Mouse (Mus musculus) neural tube, embryonic 12.5 days (tissue): ENCODE results near the gene Prrt1. TPM values are rescaled to one million over a fixed set of nuclear protein-coding genes. Genes with fewer than 3 reads are reported as not detected.
A peak's percentile ranks its signal among the peaks of the same experiment; 100 is the strongest.

Experiments used
- ATAC-seq: fragments of 200-750 bp; cut with Nextera tagmentation; 2 replicates; pipeline ENCODE4 v1.8.0; 2017; ENCODE audit warnings: low read depth, mild to moderate bottlenecking, moderate TSS enrichment, moderate library complexity; ENCODE audit not compliant: low FRiP score
- H3K27ac ChIP-seq: fragments of 300-500 bp; sonication (generic); 2 replicates; pipeline ENCODE4 v1.5.1; 2016
- H3K27me3 ChIP-seq: fragments of 300-500 bp; sonication (generic); replicated peaks from 2 replicates; pipeline ENCODE4 v1.6.1; 2016; ENCODE audit warnings: mild to moderate bottlenecking
- H3K36me3 ChIP-seq: fragments of 300-500 bp; sonication (generic); 2 replicates; pipeline ENCODE4 v1.6.1; 2016; ENCODE audit warnings: mild to moderate bottlenecking
- H3K4me1 ChIP-seq: fragments of 300-500 bp; sonication (generic); 2 replicates; pipeline ENCODE4 v1.6.1; 2016
- H3K4me2 ChIP-seq: fragments of 300-500 bp; sonication (generic); replicated peaks from 2 replicates; pipeline ENCODE4 v1.6.1; 2016; ENCODE audit warnings: mild to moderate bottlenecking
- H3K4me3 ChIP-seq: fragments of 300-500 bp; sonication (generic); 2 replicates; pipeline ENCODE4 v1.5.1; 2016
- H3K9ac ChIP-seq: fragments of 300-500 bp; sonication (generic); 2 replicates; pipeline ENCODE4 v1.6.1; 2016; ENCODE audit warnings: mild to moderate bottlenecking
- H3K9me3 ChIP-seq: fragments of 300-500 bp; sonication (generic); 2 replicates; pipeline ENCODE4 v1.6.1; 2016; ENCODE audit warnings: mild to moderate bottlenecking
- WGBS: fragments of 180-500 bp; shearing (Covaris S2); methylation state at CpG from one replicate; pipeline ENCODE4 v1.1.7; 2016; 5-methylcytosine and 5-hydroxymethylcytosine counted together
- polyA plus RNA-seq: library from polyadenylated mRNA; unstranded; fragments of >200 nt; fragmentation: Nextera tagmentation; extraction: Ambion mirVana; gene quantifications from 2 replicates; pipeline ENCODE4 v1.2.1, GENCODE M21; 2016

The Prrt1 gene
- polyA plus RNA-seq, 1 experiment from 2014 or later = 1.6 TPM

DNA sequence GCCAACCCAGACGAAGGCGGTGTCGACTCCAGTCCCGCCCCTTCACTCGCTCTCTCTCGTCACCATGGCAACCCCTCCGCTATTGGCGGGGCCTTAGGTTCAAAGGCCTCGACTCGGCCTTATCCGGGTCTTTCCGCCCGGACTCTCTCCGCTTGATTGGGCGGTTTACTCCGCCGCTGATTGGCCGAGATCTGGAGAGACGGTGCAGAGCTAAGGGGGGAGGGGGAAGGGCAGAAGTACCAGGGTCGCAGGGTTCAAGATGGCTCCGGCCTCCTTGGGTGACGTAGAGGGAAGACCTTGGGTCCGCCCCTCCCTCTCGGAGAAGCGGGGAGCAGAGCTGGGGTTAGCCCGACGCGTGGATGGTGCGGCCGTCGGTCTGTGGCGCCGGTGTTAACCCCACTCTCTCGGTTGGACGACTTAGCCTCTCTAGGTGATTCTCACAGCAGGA is 25.2 kb upstream of the Prrt1 start, which contains the start of gene Agpat1:
TSS of gene Agpat1 (plus strand) at position 202 of the 448 bp plus-strand sequence.
- Histone ChIP-seq H3K36me3 (peaks cover 36% of the 10 kb centered on the region), H3K9ac (peak within 1 kb of the TSS; percentile 68), H3K4me1 (peaks cover 50% of the 10 kb centered on the region), H3K27ac (peak within 1 kb of the TSS; percentile 86), H3K9me3 (no peaks in the 10 kb centered on the region), H3K27me3 (no peaks in the 10 kb centered on the region), H3K4me3 (peak within 1 kb of the TSS; percentile 98), H3K4me2 (peak within 1 kb of the TSS; percentile 89)
- ATAC-seq = peak; percentile 91
- under 1% methylated on average over 35 of the region's 35 CpGs for WGBS

DNA sequence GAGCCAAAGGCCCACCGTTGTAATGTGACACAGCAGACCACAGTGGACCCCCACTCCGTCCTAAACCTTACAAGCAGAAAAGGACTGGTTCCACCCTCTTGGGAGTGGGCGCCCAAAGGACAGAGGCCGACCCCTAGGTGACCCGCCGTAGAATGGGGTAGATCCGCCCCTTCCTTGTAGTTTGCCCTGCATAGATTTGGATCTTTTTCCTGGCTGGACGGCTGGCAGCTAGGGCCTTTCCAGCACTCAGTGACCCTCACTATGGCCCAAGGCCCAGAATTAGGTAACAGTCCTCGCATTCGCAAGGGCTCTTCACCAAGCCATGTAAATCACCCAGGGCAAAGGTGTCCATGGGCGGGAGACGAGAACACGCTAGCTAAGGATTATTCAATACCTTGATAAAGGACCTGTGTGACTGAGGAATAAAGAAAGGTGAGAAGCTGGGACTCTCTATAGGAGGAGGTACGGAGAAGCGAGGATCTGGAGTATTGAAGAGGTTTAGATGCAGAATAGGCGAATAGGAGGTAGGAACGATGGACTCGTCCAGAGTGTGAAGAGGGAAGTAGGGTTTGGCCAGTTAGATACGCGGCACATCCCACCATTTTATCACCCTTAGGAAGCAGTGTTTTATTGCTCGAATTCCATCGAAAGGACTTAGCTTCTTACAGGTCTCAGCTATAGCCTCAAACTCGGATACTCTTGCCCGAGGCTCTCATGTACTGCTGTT is 24.7 kb upstream of the Prrt1 start:
- WGBS = 8% methylated on average over 24 of the region's 24 CpGs
- H3K36me3 ChIP-seq = peaks cover 35% of the 10 kb centered on the region
- H3K9me3 ChIP-seq = no peaks in the 10 kb centered on the region
- H3K27ac ChIP-seq = peak overlapping the region; percentile 86
- H3K4me1 ChIP-seq = peaks cover 50% of the 10 kb centered on the region
- no peak for ATAC-seq
- no peaks in the 10 kb centered on the region for H3K27me3 ChIP-seq
- H3K4me3 ChIP-seq = peak overlapping the region; percentile 98
- peak overlapping the region; percentile 64 for H3K9ac ChIP-seq
- H3K4me2 ChIP-seq = peak overlapping the region; percentile 89

DNA sequence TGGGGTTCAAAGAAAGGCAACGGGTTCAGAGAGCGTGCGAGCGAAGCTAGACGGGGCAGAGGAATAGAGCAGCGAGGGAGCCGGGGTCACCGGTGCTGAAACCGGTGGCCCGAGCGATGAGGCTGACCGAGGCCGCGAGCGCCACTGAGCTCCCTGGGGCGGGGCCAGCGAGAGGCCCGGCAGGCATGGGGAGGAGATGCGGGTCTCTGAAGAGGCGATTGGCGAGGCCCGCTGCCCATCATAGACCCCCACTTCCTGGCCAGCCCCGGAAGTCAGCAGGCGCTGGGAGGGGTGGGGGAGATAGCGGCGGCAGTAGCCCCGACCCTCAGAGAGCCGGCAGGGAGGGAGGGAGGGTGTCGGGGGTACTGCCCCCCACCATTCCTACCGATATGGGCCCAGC is 23.7 kb upstream of the Prrt1 start:
- H3K27me3 ChIP-seq = no peaks in the 10 kb centered on the region
- H3K27ac ChIP-seq = peak overlapping the region; percentile 78
- under 1% methylated on average over 30 of the region's 30 CpGs for whole genome bisulfite sequencing
- peaks cover 50% of the 10 kb centered on the region for H3K4me1 ChIP-seq
- H3K9ac ChIP-seq = peak overlapping the region; percentile 99
- peak overlapping the region; percentile 98 for H3K4me3 ChIP-seq
- H3K36me3 ChIP-seq = peaks cover 33% of the 10 kb centered on the region
- H3K9me3 ChIP-seq = no peaks in the 10 kb centered on the region
- ATAC-seq = peak; percentile 25
- H3K4me2 ChIP-seq = peak overlapping the region; percentile 89

DNA sequence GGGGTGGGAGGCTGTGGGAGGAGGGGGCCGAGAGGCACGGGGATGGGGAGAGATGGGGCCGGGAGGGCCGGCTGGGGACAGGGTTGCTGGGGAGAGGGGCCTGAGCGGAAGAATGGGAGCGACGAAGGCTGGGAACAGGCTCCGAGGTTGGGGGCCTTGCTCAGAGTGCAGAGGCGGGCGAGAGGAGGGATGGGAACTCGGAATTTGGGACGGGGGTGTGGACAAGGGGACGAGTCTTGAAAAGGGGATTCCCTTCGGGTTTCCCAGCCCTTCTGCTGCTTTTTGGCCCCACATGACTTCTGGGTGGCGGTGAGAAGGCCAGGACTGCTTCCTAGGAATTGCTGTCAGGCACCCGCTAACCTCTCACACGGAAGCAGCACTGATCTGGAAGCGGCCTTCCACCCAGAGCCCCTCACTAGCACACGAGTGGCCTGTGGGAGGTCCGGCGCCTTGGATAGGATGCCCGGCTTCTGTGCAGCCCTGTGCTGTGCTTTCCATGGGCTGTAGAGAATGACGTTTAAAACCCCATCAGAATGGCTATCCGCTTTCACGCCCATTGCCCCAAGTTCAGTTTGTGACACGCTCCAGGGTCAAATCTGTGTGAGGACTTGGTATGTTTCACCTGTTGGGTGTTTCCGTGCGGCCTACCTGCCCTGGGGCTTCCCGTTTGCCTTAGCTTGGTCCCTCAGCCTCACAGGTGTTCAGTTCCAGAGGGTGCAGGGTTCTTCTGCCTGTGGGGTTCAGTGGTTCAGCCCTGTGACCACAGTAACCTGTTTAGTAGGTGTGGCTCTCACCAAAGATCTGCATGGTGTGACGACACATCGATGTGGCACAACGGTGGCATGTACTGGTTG is 22.9 kb upstream of the Prrt1 start:
- no peaks in the 10 kb centered on the region for H3K27me3 ChIP-seq
- peak overlapping the region; percentile 78 for H3K27ac ChIP-seq
- H3K9ac ChIP-seq = peak overlapping the region; percentile 99
- peak overlapping the region; percentile 98 for H3K4me3 ChIP-seq
- H3K36me3 ChIP-seq = peaks cover 34% of the 10 kb centered on the region
- peaks cover 50% of the 10 kb centered on the region for H3K4me1 ChIP-seq
- H3K9me3 ChIP-seq = no peaks in the 10 kb centered on the region
- WGBS = 18% methylated on average over 32 of the region's 32 CpGs
- H3K4me2 ChIP-seq = peak overlapping the region; percentile 89
- ATAC-seq = no peak

DNA sequence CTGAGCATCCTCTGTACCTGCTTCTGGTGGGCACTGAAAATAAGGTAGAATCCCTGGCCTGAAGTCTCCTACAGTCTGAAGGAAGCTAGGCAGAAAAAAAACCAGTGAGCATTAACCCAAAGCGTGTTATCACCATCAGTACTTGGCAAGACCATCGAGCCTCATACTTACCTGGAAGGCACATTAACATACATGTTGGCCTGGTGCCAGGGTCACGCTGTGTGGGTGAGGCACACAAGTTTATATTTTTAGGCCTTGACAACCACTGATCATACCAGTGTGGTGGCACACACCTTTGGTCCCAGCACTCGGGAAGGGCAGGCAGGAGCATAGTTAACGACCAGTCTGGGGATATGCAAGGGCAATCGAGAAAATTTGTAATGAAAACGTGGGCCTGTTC is 21.3 kb upstream of the Prrt1 start:
- Histone ChIP-seq H3K27ac (no peak overlapping the region), H3K4me3 (no peak overlapping the region), H3K27me3 (no peaks in the 10 kb centered on the region), H3K4me1 (peaks cover 39% of the 10 kb centered on the region), H3K9me3 (no peaks in the 10 kb centered on the region), H3K9ac (0 out of 2 replicates have a peak overlapping the region, but pooled peaks have one; percentile 13), H3K4me2 (no peak overlapping the region), H3K36me3 (peaks cover 43% of the 10 kb centered on the region)
- no peak for ATAC-seq
- 91% methylated on average over 7 of the region's 7 CpGs for WGBS

DNA sequence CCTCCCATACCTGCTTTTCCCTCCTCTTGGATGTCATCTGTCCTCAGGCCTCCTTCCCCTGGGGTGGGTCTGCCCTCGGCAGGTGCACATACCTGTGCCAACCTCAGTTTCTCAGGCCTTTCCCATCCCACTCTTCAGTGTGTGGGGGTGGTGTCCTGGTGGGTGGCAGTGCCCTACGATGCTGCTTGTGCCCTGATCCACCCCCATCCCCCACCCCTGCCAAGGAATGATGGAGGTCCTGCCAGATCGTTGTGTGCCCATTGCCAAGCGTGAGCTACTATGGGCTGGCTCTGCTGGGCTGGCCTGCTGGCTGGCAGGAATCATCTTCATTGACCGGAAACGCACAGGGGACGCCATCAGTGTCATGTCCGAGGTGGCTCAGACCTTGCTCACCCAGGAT is 18.3 kb upstream of the Prrt1 start:
- Histone ChIP-seq H3K27me3 (no peaks in the 10 kb centered on the region), H3K9ac (no peak overlapping the region), H3K36me3 (peaks cover 70% of the 10 kb centered on the region), H3K4me2 (no peak overlapping the region), H3K4me1 (peaks cover 27% of the 10 kb centered on the region), H3K27ac (no peak overlapping the region), H3K9me3 (no peaks in the 10 kb centered on the region), H3K4me3 (no peak overlapping the region)
- 94% methylated on average over 8 of the region's 8 CpGs for WGBS
- ATAC-seq = no peak

DNA sequence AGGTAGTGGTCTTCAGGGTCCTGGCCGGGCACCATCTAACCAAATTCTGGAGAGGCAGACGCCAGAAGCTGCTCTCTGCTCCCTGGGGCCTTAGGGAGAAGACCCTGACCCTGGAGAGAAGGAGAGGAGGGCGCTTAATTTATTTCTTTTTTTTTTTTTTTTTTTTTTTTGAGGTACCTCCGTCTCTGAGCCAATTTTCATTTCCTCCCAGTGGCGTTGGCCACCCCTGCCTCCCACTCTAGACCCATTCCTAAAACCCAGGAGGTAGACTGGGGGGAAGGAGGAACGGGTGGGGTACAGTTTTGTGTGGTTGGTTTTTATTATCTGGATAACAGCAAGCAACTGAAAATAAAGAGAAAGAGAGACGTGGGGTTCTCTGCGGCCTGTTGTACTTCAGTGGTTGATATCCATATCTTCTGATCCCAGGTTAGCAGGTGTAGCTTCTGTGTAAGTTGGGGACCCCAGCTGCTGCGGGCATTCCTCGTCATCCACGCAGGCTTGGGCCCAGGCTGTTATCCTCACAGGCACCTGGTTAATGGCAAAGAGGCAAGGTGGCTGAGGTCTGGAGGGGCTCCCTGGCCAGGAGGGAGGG is 16.2 kb upstream of the Prrt1 start:
- H3K9me3 ChIP-seq = no peaks in the 10 kb centered on the region
- peaks cover 71% of the 10 kb centered on the region for H3K36me3 ChIP-seq
- WGBS = 90% methylated on average over 11 of the region's 11 CpGs
- peaks cover 7% of the 10 kb centered on the region for H3K4me1 ChIP-seq
- ATAC-seq = no peak
- no peak overlapping the region for H3K4me2 ChIP-seq
- H3K9ac ChIP-seq = no peak overlapping the region
- no peak overlapping the region for H3K27ac ChIP-seq
- H3K4me3 ChIP-seq = no peak overlapping the region
- no peaks in the 10 kb centered on the region for H3K27me3 ChIP-seq

DNA sequence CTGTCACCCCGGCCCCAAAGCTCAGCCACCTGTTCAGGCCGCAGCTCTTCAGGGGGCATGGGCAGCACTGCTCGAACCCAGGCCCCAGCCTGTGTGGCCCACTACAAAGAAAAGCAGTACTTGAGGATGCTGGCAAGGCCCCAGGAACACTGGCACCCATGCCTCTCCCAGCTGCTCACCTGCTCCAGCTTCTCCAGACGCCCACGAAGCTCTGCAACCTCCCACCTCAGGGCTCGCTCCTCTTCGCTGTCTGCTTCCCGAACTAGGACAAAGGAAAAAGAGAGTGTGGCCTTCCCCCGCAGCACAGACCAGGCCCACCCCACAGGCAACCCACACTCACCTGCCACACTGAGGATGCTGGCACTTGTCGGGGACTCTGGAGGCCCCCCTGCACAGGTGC is 15.5 kb upstream of the Prrt1 start:
- Histone ChIP-seq H3K27me3 (no peaks in the 10 kb centered on the region), H3K9ac (no peak overlapping the region), H3K9me3 (no peaks in the 10 kb centered on the region), H3K4me1 (peaks cover under 1% of the 10 kb centered on the region; the same call in 1 of the 2 replicates), H3K4me3 (no peak overlapping the region), H3K27ac (no peak overlapping the region), H3K4me2 (no peak overlapping the region), H3K36me3 (peaks cover 67% of the 10 kb centered on the region)
- WGBS = 91% methylated on average over 10 of the region's 10 CpGs
- ATAC-seq = no peak

DNA sequence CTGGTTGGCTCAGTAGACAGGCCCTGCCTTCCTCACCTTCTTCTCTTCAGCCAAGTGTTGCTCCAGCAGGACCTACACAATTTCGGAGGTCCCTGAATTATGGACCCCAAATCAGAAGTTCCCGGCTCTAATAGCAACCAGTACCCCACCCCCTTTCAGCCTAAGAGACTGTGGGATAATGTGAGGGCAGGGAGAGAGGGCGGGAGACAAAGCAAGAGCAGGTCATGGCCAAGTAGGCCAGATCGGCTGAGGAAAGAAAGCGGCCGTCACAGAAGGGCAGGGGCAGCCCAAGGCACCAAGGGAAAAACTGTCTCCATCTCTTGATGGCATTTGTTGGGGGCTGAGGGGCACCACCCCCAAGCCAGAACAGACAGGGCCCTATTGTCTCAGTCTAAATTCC is 13.5 kb upstream of the Prrt1 start, which contains the start of gene Egfl8:
TSS of gene Egfl8 (minus strand) at position 101 of the 400 bp plus-strand sequence.
- H3K27ac ChIP-seq = no peak within 1 kb of the TSS

DNA sequence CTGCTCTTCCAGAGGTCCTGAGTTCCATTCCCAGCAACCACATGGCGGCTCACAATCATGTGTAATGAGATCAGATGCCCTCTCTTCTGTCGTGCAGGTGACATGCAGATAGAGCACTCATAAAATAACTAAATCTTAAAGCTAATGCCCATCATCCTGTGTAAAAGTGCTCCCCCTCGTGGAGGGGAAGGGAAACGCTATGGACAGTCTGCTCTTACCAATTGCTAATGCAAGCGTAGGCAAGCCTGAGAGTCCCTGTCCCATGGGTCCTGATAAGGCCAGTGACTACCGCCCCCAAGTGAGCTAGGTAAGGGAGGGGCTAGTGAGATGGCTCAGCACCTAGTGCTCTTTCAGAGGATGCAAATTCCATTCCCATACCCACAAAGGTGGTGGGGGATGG is 10.3 kb upstream of the Prrt1 start:
- no peaks in the 10 kb centered on the region for H3K9me3 ChIP-seq
- no peak overlapping the region for H3K4me3 ChIP-seq
- H3K9ac ChIP-seq = no peak overlapping the region
- no peaks in the 10 kb centered on the region for H3K4me1 ChIP-seq
- WGBS = 20% methylated on average over 6 of the region's 6 CpGs
- ATAC-seq = no peak
- no peaks in the 10 kb centered on the region for H3K27me3 ChIP-seq
- peaks cover 47% of the 10 kb centered on the region for H3K36me3 ChIP-seq
- H3K4me2 ChIP-seq = no peak overlapping the region
- no peak overlapping the region for H3K27ac ChIP-seq

More for the DNA sequence above, 13.5 kb upstream of the Prrt1 start, which contains the start of gene Egfl8:
- Histone ChIP-seq H3K4me3 (peak within 1 kb of the TSS; percentile 5; the same call in 1 of the 2 replicates), H3K9me3 (no peaks in the 10 kb centered on the region), H3K9ac (no peak within 1 kb of the TSS), H3K36me3 (peaks cover 57% of the 10 kb centered on the region), H3K4me2 (peak within 1 kb of the TSS; percentile 24; the same call in 1 of the 2 replicates), H3K4me1 (no peaks in the 10 kb centered on the region), H3K27me3 (no peaks in the 10 kb centered on the region)
- WGBS = 65% methylated on average over 6 of the region's 6 CpGs
- ATAC-seq = no peak

DNA sequence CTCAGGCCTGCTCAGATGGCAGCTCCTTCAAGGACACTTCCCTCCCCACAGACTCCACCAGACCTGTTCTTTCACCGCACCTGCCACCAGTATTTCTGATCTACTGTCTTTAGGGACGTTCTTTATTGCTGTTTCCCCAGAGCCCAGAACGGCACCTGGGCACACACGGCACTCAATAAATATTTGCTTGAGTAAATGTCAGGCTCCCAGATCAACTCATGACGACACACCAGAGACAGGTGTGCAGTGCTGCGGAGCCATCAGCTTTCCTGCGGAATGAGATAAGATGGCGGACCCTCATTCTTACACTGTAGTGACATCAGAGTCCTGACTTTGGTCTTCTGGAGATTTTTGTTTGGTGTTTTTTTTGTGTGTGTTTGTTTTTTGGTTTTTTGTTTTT is 8.3 kb upstream of the Prrt1 start:
- Histone ChIP-seq H3K27ac (no peak overlapping the region), H3K9ac (no peak overlapping the region), H3K4me1 (peaks cover 4% of the 10 kb centered on the region), H3K9me3 (no peaks in the 10 kb centered on the region), H3K4me2 (no peak overlapping the region), H3K27me3 (no peaks in the 10 kb centered on the region), H3K36me3 (peaks cover 31% of the 10 kb centered on the region), H3K4me3 (no peak overlapping the region)
- no peak for ATAC-seq
- WGBS = 90% methylated on average over 8 of the region's 8 CpGs

DNA sequence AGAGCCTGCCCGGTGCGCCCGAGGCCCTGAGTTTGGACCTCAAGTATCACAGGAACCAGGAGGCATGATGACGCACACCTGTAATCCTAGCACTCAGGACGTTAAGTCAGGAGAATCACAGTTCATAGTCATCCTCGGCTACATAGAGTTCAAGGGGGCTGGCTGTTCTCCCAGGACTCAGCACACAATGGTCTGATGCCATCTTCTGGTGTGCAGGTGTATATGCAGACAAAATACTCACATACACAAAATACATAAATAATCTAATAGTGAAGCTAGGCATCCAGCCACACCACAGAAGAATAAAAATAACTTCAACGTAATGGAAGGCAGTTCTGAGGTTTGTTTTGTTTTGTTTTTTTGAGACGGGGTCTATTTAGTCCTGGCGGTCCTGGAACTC is 6.2 kb upstream of the Prrt1 start:
- Histone ChIP-seq H3K4me3 (no peak overlapping the region), H3K9ac (no peak overlapping the region), H3K27ac (no peak overlapping the region), H3K4me2 (no peak overlapping the region), H3K27me3 (no peaks in the 10 kb centered on the region), H3K9me3 (no peaks in the 10 kb centered on the region), H3K4me1 (peaks cover 15% of the 10 kb centered on the region), H3K36me3 (peaks cover 22% of the 10 kb centered on the region)
- no peak for ATAC-seq
- 90% methylated on average over 9 of the region's 9 CpGs for WGBS
